Mouse (Mus musculus): ENCODE measurements around the gene Ctcfl. TPM values are rescaled to one million over a fixed set of nuclear protein-coding genes. Genes with fewer than 3 reads are reported as not detected.
A peak's percentile ranks its signal among the peaks of the same experiment; 100 is the strongest.

Ctcfl gene
- polyA plus RNA-seq (2012; rRNA removed): not detected in 2 replicates

DNA sequence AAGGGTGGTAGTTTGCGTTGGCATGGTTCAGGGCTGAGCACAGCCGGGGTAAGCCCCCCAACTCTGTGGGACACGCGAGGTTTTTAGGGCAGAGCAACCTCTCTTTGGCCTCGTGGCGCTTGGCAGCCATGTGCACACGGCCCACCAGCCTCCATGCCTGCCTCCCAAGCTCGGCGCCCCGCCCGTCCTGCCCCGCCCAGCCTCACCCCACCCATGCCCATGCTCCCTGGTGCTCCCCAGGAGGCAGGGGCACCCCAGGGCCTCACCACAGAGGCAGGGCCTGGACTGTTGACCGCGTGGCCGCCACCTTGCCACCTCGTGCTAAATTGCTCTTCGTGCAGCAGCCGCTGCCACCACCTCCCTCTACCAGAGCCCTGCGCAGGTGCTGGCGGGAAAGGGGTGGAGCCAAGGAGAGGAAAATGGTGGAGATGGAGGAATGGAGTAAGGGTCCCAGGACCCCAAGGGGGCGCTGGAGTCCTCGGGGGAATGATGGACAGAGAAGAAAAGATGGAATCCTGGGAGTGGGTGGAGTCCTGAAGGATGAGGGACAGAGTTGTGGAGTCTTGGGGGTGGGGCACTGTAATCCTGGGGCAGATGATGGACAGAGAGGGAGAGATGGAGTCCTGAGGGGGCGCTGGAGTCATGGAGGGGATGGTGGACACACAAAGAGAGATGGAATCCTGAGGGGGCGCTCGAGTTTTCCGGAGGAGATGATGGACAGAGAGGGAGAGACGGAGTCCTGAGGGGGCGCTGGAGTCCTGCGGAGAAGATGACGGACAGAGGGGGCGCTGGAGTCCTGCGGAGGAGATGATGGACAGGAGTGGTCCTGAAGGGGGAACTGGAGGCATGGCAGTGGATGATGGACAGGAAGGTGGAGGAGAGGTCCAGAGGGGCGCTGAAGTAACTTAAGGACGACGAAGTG lies at the start of gene Ctcfl:
Ctcfl (minus strand) TSS at position 503 of the 922 bp plus-strand sequence.
- no peak for DNase-seq
- H3K27ac ChIP-seq (ENCODE audit: insufficient read depth, low read length): no peak within 1 kb of the TSS
- no peak within 1 kb of the TSS for H3K4me3 ChIP-seq (replicated peaks; ENCODE audit: insufficient read depth, low read depth, low read length)
- no peaks in the 10 kb centered on the region for H3K4me1 ChIP-seq (ENCODE audit: control insufficient read depth, insufficient read depth, low read length)
- H3K27me3 ChIP-seq (ENCODE audit: control insufficient read depth, insufficient read depth, low read length): no peaks in the 10 kb centered on the region
- 84% methylated on average over 35 of the region's 35 CpGs for WGBS
- TF ChIP-seq CTCF (IDR thresholded peaks at IDR 0.05; ENCODE audit: borderline replicate concordance, insufficient read depth, low read depth, low read length) (no peak), POLR2A (IDR thresholded peaks at IDR 0.05; ENCODE audit: borderline replicate concordance, insufficient read depth, low read length) (no peak)

- 34% methylated on average over 5 of the region's 5 CpGs for WGBS
- Histone ChIP-seq H3K27ac (ENCODE audit: insufficient read depth, low read length) (no peak overlapping the region), H3K4me1 (ENCODE audit: control insufficient read depth, insufficient read depth, low read length) (no peaks in the 10 kb centered on the region), H3K27me3 (ENCODE audit: control insufficient read depth, insufficient read depth, low read length) (no peaks in the 10 kb centered on the region; the same call in 1 of the 2 replicates), H3K4me3 (replicated peaks; ENCODE audit: insufficient read depth, low read depth, low read length) (no peak overlapping the region)
- TF ChIP-seq CTCF (IDR thresholded peaks at IDR 0.05; ENCODE audit: borderline replicate concordance, insufficient read depth, low read depth, low read length): no peak
- TF ChIP-seq POLR2A (IDR thresholded peaks at IDR 0.05; ENCODE audit: borderline replicate concordance, insufficient read depth, low read length): no peak
- peak in 1 of 2 experiments; percentile 26 for DNase-seq
These were observed 49.1 kb upstream of the Ctcfl start for GRCm38 (mm10) chr2:173168411-173168851.

DNA sequence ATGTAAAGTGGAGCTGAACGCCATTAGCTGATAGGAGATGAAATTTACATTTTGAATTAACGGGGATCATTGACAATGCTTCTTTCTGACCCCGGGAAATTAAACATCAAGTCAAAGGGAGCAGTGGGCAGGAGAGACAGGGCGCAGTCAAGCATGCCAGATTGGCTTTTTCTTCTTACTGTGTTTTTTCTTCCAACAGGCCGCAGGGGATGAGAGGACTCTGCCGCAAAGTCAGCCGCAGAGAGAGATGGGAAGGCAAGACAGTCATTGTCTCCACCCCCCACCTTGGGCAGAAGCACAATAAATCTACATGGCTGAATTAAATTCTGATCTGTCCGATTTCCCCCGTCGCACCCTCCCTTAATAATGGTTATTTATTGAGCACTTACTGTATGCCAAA lies 46.0 kb upstream of the Ctcfl start:
- no peak for DNase-seq
- H3K27ac ChIP-seq (ENCODE audit: insufficient read depth, low read length): no peak overlapping the region
- no peak for TF ChIP-seq CTCF (IDR thresholded peaks at IDR 0.05; ENCODE audit: borderline replicate concordance, insufficient read depth, low read depth, low read length)
- no peak for TF ChIP-seq POLR2A (IDR thresholded peaks at IDR 0.05; ENCODE audit: borderline replicate concordance, insufficient read depth, low read length)
- no peaks in the 10 kb centered on the region for H3K4me1 ChIP-seq (ENCODE audit: control insufficient read depth, insufficient read depth, low read length)
- H3K27me3 ChIP-seq (ENCODE audit: control insufficient read depth, insufficient read depth, low read length): no peaks in the 10 kb centered on the region
- no peak overlapping the region for H3K4me3 ChIP-seq (replicated peaks; ENCODE audit: insufficient read depth, low read depth, low read length)
- 78% methylated on average over 10 of the region's 10 CpGs for WGBS

DNA sequence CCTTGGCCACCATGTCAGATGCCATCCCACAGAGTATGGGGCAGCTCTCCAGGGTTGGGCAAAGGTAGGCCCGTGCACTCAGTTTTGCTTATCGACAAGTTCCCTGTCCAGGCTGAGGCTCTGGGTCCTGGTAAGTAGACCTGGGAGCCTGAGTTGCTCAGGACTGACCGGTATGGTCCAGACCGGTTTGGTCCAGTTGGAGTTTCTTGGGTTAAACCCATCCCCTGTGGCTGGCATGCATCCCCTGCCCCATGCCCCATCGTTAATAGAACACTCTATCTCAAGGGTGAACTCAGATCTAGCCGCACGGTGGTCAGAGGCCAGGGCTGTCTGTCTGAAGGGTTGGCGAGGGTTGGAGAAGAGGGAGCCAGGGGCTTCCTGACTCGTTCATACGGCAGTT lies 45.6 kb upstream of the Ctcfl start:
- Histone ChIP-seq H3K4me3 (replicated peaks; ENCODE audit: insufficient read depth, low read depth, low read length) (no peak overlapping the region), H3K27me3 (ENCODE audit: control insufficient read depth, insufficient read depth, low read length) (no peaks in the 10 kb centered on the region), H3K4me1 (ENCODE audit: control insufficient read depth, insufficient read depth, low read length) (no peaks in the 10 kb centered on the region), H3K27ac (ENCODE audit: insufficient read depth, low read length) (no peak overlapping the region)
- 77% methylated on average over 10 of the region's 10 CpGs for WGBS
- no peak for DNase-seq
- TF ChIP-seq POLR2A (IDR thresholded peaks at IDR 0.05; ENCODE audit: borderline replicate concordance, insufficient read depth, low read length) (no peak), CTCF (IDR thresholded peaks at IDR 0.05; ENCODE audit: borderline replicate concordance, insufficient read depth, low read depth, low read length) (no peak)

DNA sequence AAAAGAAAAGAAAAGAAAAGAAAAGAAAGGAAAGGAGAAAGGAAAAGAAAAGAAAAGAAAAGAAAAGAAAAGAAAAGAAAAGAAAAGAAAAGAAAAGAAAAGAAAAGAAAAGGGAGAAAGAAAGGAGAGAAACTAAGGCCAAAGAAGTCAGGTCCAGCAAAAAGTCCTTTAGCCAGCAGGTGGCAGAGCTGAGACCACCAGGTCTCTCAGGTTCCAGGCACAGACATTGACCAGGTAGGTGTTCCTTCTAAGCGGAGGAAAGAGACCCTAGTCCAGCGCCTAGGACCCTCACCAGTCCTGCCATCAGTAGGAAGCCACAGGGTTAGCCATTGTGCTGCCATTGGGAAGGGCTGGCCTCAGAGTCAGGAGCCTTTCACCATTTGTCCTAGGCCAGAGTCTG lies 45.0 kb upstream of the Ctcfl start:
- TF ChIP-seq POLR2A (IDR thresholded peaks at IDR 0.05; ENCODE audit: borderline replicate concordance, insufficient read depth, low read length) (no peak), CTCF (IDR thresholded peaks at IDR 0.05; ENCODE audit: borderline replicate concordance, insufficient read depth, low read depth, low read length) (peak; percentile 43; the same call in 1 of the 2 replicates)
- WGBS: 61% methylated on average over 2 of the region's 2 CpGs
- Histone ChIP-seq H3K4me3 (replicated peaks; ENCODE audit: insufficient read depth, low read depth, low read length) (no peak overlapping the region), H3K27me3 (ENCODE audit: control insufficient read depth, insufficient read depth, low read length) (no peaks in the 10 kb centered on the region), H3K4me1 (ENCODE audit: control insufficient read depth, insufficient read depth, low read length) (no peaks in the 10 kb centered on the region), H3K27ac (ENCODE audit: insufficient read depth, low read length) (no peak overlapping the region)
- DNase-seq: no peak

- H3K27ac ChIP-seq (ENCODE audit: insufficient read depth, low read length): no peak overlapping the region
- TF ChIP-seq CTCF (IDR thresholded peaks at IDR 0.05; ENCODE audit: borderline replicate concordance, insufficient read depth, low read depth, low read length) (no peak), POLR2A (IDR thresholded peaks at IDR 0.05; ENCODE audit: borderline replicate concordance, insufficient read depth, low read length) (no peak)
- DNase-seq: no peak
- H3K4me3 ChIP-seq (replicated peaks; ENCODE audit: insufficient read depth, low read depth, low read length): no peak overlapping the region
- no peaks in the 10 kb centered on the region for H3K27me3 ChIP-seq (ENCODE audit: control insufficient read depth, insufficient read depth, low read length)
- 88% methylated on average over 8 of the region's 8 CpGs for WGBS
- H3K4me1 ChIP-seq (ENCODE audit: control insufficient read depth, insufficient read depth, low read length): no peaks in the 10 kb centered on the region
These were observed 44.1 kb upstream of the Ctcfl start for GRCm38 (mm10) chr2:173163380-173163779.

GRCm38 (mm10) chr2:173159354-173160311 lies 40.3 kb upstream of the Ctcfl start:
- no peaks in the 10 kb centered on the region for H3K4me1 ChIP-seq (ENCODE audit: control insufficient read depth, insufficient read depth, low read length)
- TF ChIP-seq CTCF (IDR thresholded peaks at IDR 0.05; ENCODE audit: borderline replicate concordance, insufficient read depth, low read depth, low read length) (peak; percentile 46; the same call in 1 of the 2 replicates), POLR2A (IDR thresholded peaks at IDR 0.05; ENCODE audit: borderline replicate concordance, insufficient read depth, low read length) (no peak)
- H3K4me3 ChIP-seq (replicated peaks; ENCODE audit: insufficient read depth, low read depth, low read length): no peak overlapping the region
- 45% methylated on average over 24 of the region's 24 CpGs for WGBS
- no peak for DNase-seq
- no peaks in the 10 kb centered on the region for H3K27me3 ChIP-seq (ENCODE audit: control insufficient read depth, insufficient read depth, low read length)
- H3K27ac ChIP-seq (ENCODE audit: insufficient read depth, low read length): no peak overlapping the region

Data from cerebellum, adult 2 months (tissue).